Comparison of ENCODE assay signal across 8 mouse cellular contexts in the genomic region with DNA sequence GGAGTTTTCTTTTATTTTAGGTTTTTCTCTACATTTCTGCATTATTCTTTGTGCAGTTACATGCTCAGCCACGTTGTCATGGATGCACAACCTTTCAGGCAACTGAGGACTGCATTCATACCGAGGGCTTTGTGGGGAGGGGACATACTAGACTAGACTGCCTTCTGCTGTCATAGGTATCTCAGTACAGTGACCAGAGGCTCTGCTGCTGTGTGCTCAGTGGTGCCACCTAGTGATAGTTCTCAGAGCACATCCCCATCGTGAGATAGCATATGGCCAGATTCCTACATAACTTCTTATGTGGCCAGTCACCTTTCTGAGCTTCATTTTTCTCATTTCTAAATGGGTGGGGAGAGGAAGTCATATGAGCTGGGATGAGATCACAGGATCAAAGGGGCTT. TPM values are rescaled to one million over a fixed set of nuclear protein-coding genes. Genes with fewer than 3 reads are reported as not detected.
DNase-seq lines count a peak whose midpoint lies in the region; TF ChIP-seq lines count a peak whose summit lies in the region.

No protein-coding gene starts in this region.

- intact Hi-C loops in gastrocnemius, adult 2 months (cut with DNase I) = loop anchor here (1.0 kb wide), 1 partner anchor 85 kb away; no protein-coding TSS in a partner anchor

- DNase-seq in gastrocnemius, adult 2 months = peak; percentile 48
- no peak for DNase-seq in gastrocnemius, postnatal 25 days
- DNase-seq in R1 (ENCODE audit: low read depth, low spot score) = peak; percentile 60
- DNase-seq in cerebellum, postnatal 10 days = peak; percentile 85 to 89
- DNase-seq in frontal cortex, postnatal 25 days (ENCODE audit: low spot score in 2 of 2) = peak; percentile 37 to 40
- peak; percentile 72 for DNase-seq in kidney, postnatal 10 days
- DNase-seq in lung, postnatal 36 days = peak; percentile 60
- DNase-seq in skeletal muscle tissue, adult 2 months (ENCODE audit: low read depth, low spot score) = peak; percentile 28

- H3K4me3 ChIP-seq in gastrocnemius, adult 2 months = no peak overlapping the region

- H3K27ac ChIP-seq in gastrocnemius, adult 2 months = no peak overlapping the region

- TF ChIP-seq CTCF in gastrocnemius, adult 2 months (IDR thresholded peaks at IDR 0.05) = peak; percentile 90

RNA-seq across cellular contexts. Expression of a gene that starts 1.8 kb away (rescaled TPM):
- 1 to 10 TPM; 2.4 to 4.2 TPM for total RNA-seq in gastrocnemius, adult 2 months (2021)
- 1 to 10 TPM; 3.2 to 3.3 TPM for total RNA-seq in gastrocnemius, postnatal 25 days (2021)

RNA-seq across cellular contexts. Expression of a gene that starts 56.7 kb away (rescaled TPM):
- total RNA-seq in gastrocnemius, adult 2 months (2021) = 1 to 10 TPM; 6.2 to 9.7 TPM
- total RNA-seq in gastrocnemius, postnatal 25 days (2021) = 1 to 10 TPM; 3.9 to 5.3 TPM

RNA-seq across cellular contexts. Expression of a gene that starts 59.2 kb away (rescaled TPM):
- 1 to 10 TPM in 1 of 2 experiments, under 1 TPM in 1; 0.33 to 1.2 TPM for total RNA-seq in gastrocnemius, adult 2 months (2021)
- total RNA-seq in gastrocnemius, postnatal 25 days (2021) = under 1 TPM; 0.48 to 0.49 TPM
